In genomic region chr9:58265368-58265767, GRCm38 (mm10) we compare ENCODE assay signal across 2 mouse cellular contexts.
TF ChIP-seq lines count a peak whose summit lies in the region.

No protein-coding gene starts in this region.

TF ChIP-seq in CH12.LX, 34 proteins besides CTCF, POLR2A, EP300 and RAD21:
- TF ChIP-seq RCOR1 (conservative IDR thresholded peaks at IDR 0.05; ENCODE audit: low read depth, low read length) (no peak), MAFK (IDR thresholded peaks at IDR 0.05; ENCODE audit: insufficient replicate concordance, low read length) (no peak), ZMIZ1 (IDR thresholded peaks at IDR 0.05; ENCODE audit: low read depth, low read length) (no peak), MEF2A (IDR thresholded peaks at IDR 0.05; ENCODE audit: borderline replicate concordance, low read depth, low read length) (0 out of 2 replicates have a peak, but pooled peaks have one; percentile 65), ZNF384 (IDR thresholded peaks at IDR 0.05; ENCODE audit: low read depth, low read length) (no peak), POLR2AphosphoS2 (IDR thresholded peaks at IDR 0.05; ENCODE audit: low read depth, low read length) (no peak), MAZ (IDR thresholded peaks at IDR 0.05; ENCODE audit: low read depth, low read length) (no peak), ELF1 (IDR thresholded peaks at IDR 0.05; ENCODE audit: low read depth, low read length) (peak; percentile 68), TBP (conservative IDR thresholded peaks at IDR 0.05; ENCODE audit: low read depth, low read length) (no peak), TCF12 (IDR thresholded peaks at IDR 0.05; ENCODE audit: low read depth, low read length) (0 out of 2 replicates have a peak, but pooled peaks have one; percentile 60), IRF4 (IDR thresholded peaks at IDR 0.05; ENCODE audit: low read depth, low read length) (peak; percentile 88), MXI1 (IDR thresholded peaks at IDR 0.05; ENCODE audit: low read depth, low read length) (no peak), CHD2 (IDR thresholded peaks at IDR 0.05; ENCODE audit: low read length) (no peak), NELFE (IDR thresholded peaks at IDR 0.05; ENCODE audit: low read depth, low read length) (no peak), PAX5 (IDR thresholded peaks at IDR 0.05; ENCODE audit: low read length) (no peak), UBTF (IDR thresholded peaks at IDR 0.05; ENCODE audit: low read depth, low read length) (no peak), KAT2A (IDR thresholded peaks at IDR 0.05; ENCODE audit: insufficient replicate concordance, low read length) (no peak), ZC3H11A (IDR thresholded peaks at IDR 0.05; ENCODE audit: low read depth, low read length) (no peak), HCFC1 (IDR thresholded peaks at IDR 0.05; ENCODE audit: low read depth, low read length) (no peak), BHLHE40 (IDR thresholded peaks at IDR 0.05; ENCODE audit: low read depth, low read length) (peak; percentile 70), E2F4 (IDR thresholded peaks at IDR 0.05; ENCODE audit: insufficient replicate concordance, low read depth, low read length) (no peak), CHD1 (IDR thresholded peaks at IDR 0.05; ENCODE audit: low read depth, low read length) (no peak), GABPA (IDR thresholded peaks at IDR 0.05; ENCODE audit: insufficient replicate concordance, low read depth, low read length) (no peak), ZKSCAN1 (IDR thresholded peaks at IDR 0.05; ENCODE audit: borderline replicate concordance, low read depth, low read length) (no peak), NRF1 (IDR thresholded peaks at IDR 0.05; ENCODE audit: low read depth, low read length) (no peak), MAX (IDR thresholded peaks at IDR 0.05; ENCODE audit: low read length) (no peak), JUN (IDR thresholded peaks at IDR 0.05; ENCODE audit: insufficient read depth, low read depth, low read length) (peak; percentile 89), JUND (conservative IDR thresholded peaks at IDR 0.05; ENCODE audit: low read depth, low read length) (peak; percentile 61), ETS1 (conservative IDR thresholded peaks at IDR 0.05; ENCODE audit: low read depth, low read length) (peak; percentile 82), SMC3 (IDR thresholded peaks at IDR 0.05; ENCODE audit: low read depth, low read length) (no peak), SIN3A (IDR thresholded peaks at IDR 0.05; ENCODE audit: low read length) (no peak), USF1 (IDR thresholded peaks at IDR 0.05; ENCODE audit: low read depth, low read length) (no peak), USF2 (conservative IDR thresholded peaks at IDR 0.05; ENCODE audit: low read depth, low read length) (no peak), MYC (IDR thresholded peaks at IDR 0.05; ENCODE audit: low read depth, low read length) (no peak)
TF ChIP-seq in CH12.LX: peak in this region for 8.

TF ChIP-seq in MEL, 35 proteins besides CTCF, POLR2A, EP300 and RAD21:
- TF ChIP-seq ZMIZ1 (IDR thresholded peaks at IDR 0.05; ENCODE audit: low read depth, low read length) (no peak), USF1 (IDR thresholded peaks at IDR 0.05; ENCODE audit: low read depth, low read length) (no peak), MAX (IDR thresholded peaks at IDR 0.05; ENCODE audit: low read length) (no peak; the same call in 1 of the 2 replicates), MEF2A (IDR thresholded peaks at IDR 0.05; ENCODE audit: extremely low read depth, insufficient replicate concordance, low read depth, low read length, poor library complexity, severe bottlenecking) (no peak), ZNF384 (IDR thresholded peaks at IDR 0.05; ENCODE audit: low read depth, low read length) (no peak), POLR2AphosphoS2 (IDR thresholded peaks at IDR 0.05; ENCODE audit: low read length) (no peak), MYC (IDR thresholded peaks at IDR 0.05; ENCODE audit: low read depth, low read length) (0 out of 2 replicates have a peak, but pooled peaks have one; percentile 3), MXI1 (IDR thresholded peaks at IDR 0.05; ENCODE audit: low read depth, low read length) (no peak; the same call in 1 of the 2 replicates), GABPA (IDR thresholded peaks at IDR 0.05; ENCODE audit: low read depth, low read length) (no peak), NRF1 (IDR thresholded peaks at IDR 0.05; ENCODE audit: insufficient read depth, low read depth, low read length, poor library complexity, severe bottlenecking) (no peak), SMC3 (IDR thresholded peaks at IDR 0.05; ENCODE audit: low read depth, low read length) (no peak), JUND (IDR thresholded peaks at IDR 0.05; ENCODE audit: low read depth, low read length) (no peak), SIN3A (IDR thresholded peaks at IDR 0.05; ENCODE audit: low read length) (0 out of 2 replicates have a peak, but pooled peaks have one; percentile 28), GATA1 (IDR thresholded peaks at IDR 0.05; ENCODE audit: low read depth, low read length) (no peak), TAL1 (IDR thresholded peaks at IDR 0.05; ENCODE audit: low read length) (peak; percentile 44; the same call in 1 of the 2 replicates), ZKSCAN1 (IDR thresholded peaks at IDR 0.05; ENCODE audit: low read depth, low read length) (no peak), POLR2AphosphoS5 (IDR thresholded peaks at IDR 0.05; ENCODE audit: borderline replicate concordance, low read depth, low read length) (no peak), CHD1 (IDR thresholded peaks at IDR 0.05; ENCODE audit: low read depth, low read length) (no peak), ETS1 (IDR thresholded peaks at IDR 0.05; ENCODE audit: low read depth, low read length) (peak; percentile 12; the same call in 1 of the 2 replicates), TCF12 (IDR thresholded peaks at IDR 0.05; ENCODE audit: low read depth, low read length) (no peak), TBP (IDR thresholded peaks at IDR 0.05; ENCODE audit: low read depth, low read length) (no peak), MAFK (IDR thresholded peaks at IDR 0.05; ENCODE audit: borderline replicate concordance, low read depth, low read length) (no peak), MYB (IDR thresholded peaks at IDR 0.05; ENCODE audit: low read depth, low read length) (no peak), HCFC1 (IDR thresholded peaks at IDR 0.05; ENCODE audit: low read depth, low read length) (no peak), BHLHE40 (IDR thresholded peaks at IDR 0.05; ENCODE audit: borderline replicate concordance, low read depth, low read length) (no peak), E2F4 (IDR thresholded peaks at IDR 0.05; ENCODE audit: borderline replicate concordance, low read depth, low read length) (no peak), MAZ (IDR thresholded peaks at IDR 0.05; ENCODE audit: low read depth, low read length) (no peak)
